ENCODE assay signal across 26 mouse cellular contexts in genomic region chr10:21347332-21347731, GRCm38 (mm10). TPM values are rescaled to one million over a fixed set of nuclear protein-coding genes. Genes with fewer than 3 reads are reported as not detected.
DNase-seq lines count a peak whose midpoint lies in the region; ATAC-seq and TF ChIP-seq lines count a peak whose summit lies in the region.
"Had no signal": no experiment of that assay in that cellular context is flagged by ENCODE, and none has a peak within 500 bp of the region (broad histone marks: within the 10 kb centered on the region; RNA-seq: fewer than 3 reads in every experiment).

No protein-coding gene starts in this region.

- no peak overlapping the region for H3K27ac ChIP-seq in forebrain, postnatal 0 days (ENCODE audit: low read depth, low read length)
- H3K27ac ChIP-seq in forebrain, embryonic 15.5 days (replicated peaks) = no peak overlapping the region
- H3K27ac ChIP-seq: heart, embryonic 15.5 days; hindbrain, embryonic 15.5 days; intestine, embryonic 15.5 days; liver, embryonic 13.5 days; neural tube, embryonic 13.5 days had no signal

- DNase-seq in cerebellum, postnatal 4 days (ENCODE audit: low spot score in 2 of 2) = no peak
- DNase-seq in forebrain, postnatal 0 days = no peak
- DNase-seq in cerebellum, postnatal 25 days = peak; percentile 25 to 49
- DNase-seq in layer of hippocampus, postnatal 14 days (ENCODE audit: low spot score in 2 of 2) = peak; percentile 31 to 55
- no peak for DNase-seq in B cell, adult 2 months
- DNase-seq in embryo, embryonic 11 days = no peak
- DNase-seq: adrenal gland, postnatal 14 days; heart, postnatal 36 days; kidney, adult 9 months; kidney, postnatal 25 days; liver, embryonic 13.5 days; lung, embryonic 14.5 days; retina, postnatal 1 day; right cerebral cortex, postnatal 25 days; spleen, adult 18-20 months had no signal

- no peaks in the 10 kb centered on the region for H3K9me3 ChIP-seq in forebrain, postnatal 0 days (ENCODE audit: low read length)
- no peaks in the 10 kb centered on the region for H3K9me3 ChIP-seq in forebrain, embryonic 15.5 days
- H3K9me3 ChIP-seq: heart, embryonic 15.5 days; hindbrain, embryonic 15.5 days; intestine, embryonic 15.5 days; liver, embryonic 13.5 days; neural tube, embryonic 13.5 days had no signal

- no peak overlapping the region for H3K4me2 ChIP-seq in forebrain, postnatal 0 days (ENCODE audit: low read depth)
- no peak overlapping the region for H3K4me2 ChIP-seq in forebrain, embryonic 15.5 days (replicated peaks)
- H3K4me2 ChIP-seq: heart, embryonic 15.5 days; hindbrain, embryonic 15.5 days; intestine, embryonic 15.5 days; liver, embryonic 13.5 days; lung, embryonic 14.5 days; neural tube, embryonic 13.5 days had no signal

- H3K27me3 ChIP-seq in forebrain, postnatal 0 days (ENCODE audit: insufficient read depth, low read length) = no peaks in the 10 kb centered on the region
- H3K27me3 ChIP-seq in forebrain, embryonic 15.5 days = no peaks in the 10 kb centered on the region
- H3K27me3 ChIP-seq: heart, embryonic 15.5 days; hindbrain, embryonic 15.5 days; intestine, embryonic 15.5 days; liver, embryonic 13.5 days; neural tube, embryonic 13.5 days had no signal

- H3K36me3 ChIP-seq in forebrain, postnatal 0 days (ENCODE audit: insufficient read depth) = peaks cover 36% of the 10 kb centered on the region
- peaks cover 44% of the 10 kb centered on the region for H3K36me3 ChIP-seq in forebrain, embryonic 15.5 days

- no peaks in the 10 kb centered on the region for H3K4me1 ChIP-seq in forebrain, postnatal 0 days (ENCODE audit: insufficient read depth)
- H3K4me1 ChIP-seq in forebrain, embryonic 15.5 days = no peaks in the 10 kb centered on the region
- H3K4me1 ChIP-seq: heart, embryonic 15.5 days; hindbrain, embryonic 15.5 days; intestine, embryonic 15.5 days; neural tube, embryonic 13.5 days had no signal

- ATAC-seq in cerebellum, adult (ENCODE audit: insufficient number of reproducible peaks, low FRiP score, low TSS enrichment) = peak; percentile 52; the same call in 1 of the 2 replicates
- peak; percentile 40; the same call in 1 of the 2 replicates for ATAC-seq in forebrain, postnatal 0 days
- ATAC-seq in forebrain, embryonic 15.5 days (replicated peaks) = no peak
- ATAC-seq: intestine, embryonic 15.5 days; midbrain, embryonic 16.5 days had no signal

- WGBS in forebrain, postnatal 0 days = 78% methylated on average over 4 of the region's 4 CpGs
- 86% methylated on average over 4 of the region's 4 CpGs for WGBS in forebrain, embryonic 15.5 days

- TF ChIP-seq CTCF in forebrain, postnatal 0 days (IDR thresholded peaks at IDR 0.05; ENCODE audit: low read depth) = no peak

- H3K4me3 ChIP-seq in forebrain, postnatal 0 days (ENCODE audit: low read depth, low read length) = no peak overlapping the region
- no peak overlapping the region for H3K4me3 ChIP-seq in forebrain, embryonic 15.5 days
- H3K4me3 ChIP-seq: heart, embryonic 15.5 days; hindbrain, embryonic 15.5 days; intestine, embryonic 15.5 days; liver, embryonic 13.5 days; myocyte; neural tube, embryonic 13.5 days had no signal

- no peak overlapping the region for H3K9ac ChIP-seq in forebrain, postnatal 0 days
- no peak overlapping the region for H3K9ac ChIP-seq in forebrain, embryonic 15.5 days (replicated peaks)
- H3K9ac ChIP-seq: heart, embryonic 15.5 days; hindbrain, embryonic 15.5 days; intestine, embryonic 15.5 days; liver, embryonic 13.5 days; lung, embryonic 14.5 days; neural tube, embryonic 13.5 days had no signal

RNA-seq across cellular contexts. Expression of gene Aldh8a1, which starts 29.8 kb away (rescaled TPM):
- total RNA-seq in forebrain, postnatal 0 days (2014; rRNA removed) = 0.10 TPM in 1 of 2 replicates, not detected in the other
- not detected in 2 replicates for polyA plus RNA-seq in forebrain, postnatal 0 days (2015; fragmentation: Nextera tagmentation; extraction: Ambion mirVana)
- 0.13 TPM in 1 of 2 replicates, not detected in the other for polyA plus RNA-seq in forebrain, embryonic 15.5 days (2015; fragmentation: Nextera tagmentation; extraction: Ambion mirVana)
- total RNA-seq in layer of hippocampus, postnatal 14 days (2021) = not detected
- total RNA-seq: gastrocnemius, adult 18-20 months; heart, postnatal 36 days; left cerebral cortex, postnatal 10 days had no signal
- polyA plus RNA-seq: embryonic facial prominence, embryonic 14.5 days; heart, embryonic 15.5 days; hindbrain, embryonic 15.5 days; lung, embryonic 14.5 days; midbrain, embryonic 16.5 days; myocyte; neural tube, embryonic 13.5 days had no signal

RNA-seq across cellular contexts. Expression of gene Hbs1l, which starts 51.6 kb away (rescaled TPM):
- 98.0 and 108 TPM in 2 replicates for total RNA-seq in forebrain, postnatal 0 days (2014; rRNA removed)
- 73.7 and 81.8 TPM in 2 replicates for polyA plus RNA-seq in forebrain, postnatal 0 days (2015; fragmentation: Nextera tagmentation; extraction: Ambion mirVana)
- polyA plus RNA-seq in forebrain, embryonic 15.5 days (2015; fragmentation: Nextera tagmentation; extraction: Ambion mirVana) = 116 and 120 TPM in 2 replicates
- total RNA-seq in layer of hippocampus, postnatal 14 days (2021) = 10 to 100 TPM; 74.9 to 79.7 TPM

Comparison
In these comparisons a context has a peak if more than half of its experiments do, and no peak if none do; other contexts are left out.
1. DNase-seq: peak in cerebellum, postnatal 25 days (2 of 2) and layer of hippocampus, postnatal 14 days (2 of 2); none in cerebellum, postnatal 4 days (0 of 2), forebrain, postnatal 0 days (single experiment), B cell, adult 2 months (0 of 2) and embryo, embryonic 11 days (single experiment).